Mouse (Mus musculus) ES-E14 (cell line): ENCODE measurements at regions not wholly inside any gene's neighbourhood (a gene's known extent, or its start where the extent isn't known, plus 50 kb on each side); places are given as distances from the start of the nearest gene placed in this dataset.

ENCODE experiments used
- HCFC1 ChIP-seq: IDR thresholded peaks from 2 replicates; pipeline ENCODE4 v1.6.1; 2012; ENCODE audit warnings: low read length, inconsistent platforms, borderline replicate concordance; ENCODE audit not compliant: insufficient read depth
- ZNF384 ChIP-seq: IDR thresholded peaks from 2 replicates; pipeline ENCODE4 v1.6.1; 2012; ENCODE audit warnings: low read depth, low read length, inconsistent platforms

GRCm38 (mm10) chr2:110541358-110541737 is 55.8 kb upstream of the Slc5a12 start:
- TF ChIP-seq ZNF384: no peak
- TF ChIP-seq HCFC1: no peak
